10 mouse cellular contexts compared by ENCODE assay signal in the genomic region with DNA sequence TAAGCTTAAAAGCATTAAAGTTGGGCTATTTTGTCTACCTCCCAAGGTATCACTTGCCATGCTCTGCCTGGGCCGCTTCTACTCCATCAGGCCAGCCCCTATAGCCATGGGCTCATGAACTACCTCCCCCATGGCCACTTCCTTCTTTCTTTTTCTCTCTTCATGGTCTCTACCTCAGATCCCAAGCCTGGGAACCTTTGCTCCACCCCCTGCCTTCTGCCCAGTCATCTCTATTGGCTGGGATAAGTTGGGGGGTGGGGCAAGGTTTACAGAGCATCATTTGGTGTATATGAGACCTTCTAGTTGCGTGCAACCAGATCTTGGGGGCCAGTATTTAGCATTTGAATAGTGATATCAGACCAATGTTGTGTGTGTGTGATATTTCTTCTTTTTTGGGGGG. TPM values are rescaled to one million over a fixed set of nuclear protein-coding genes. Genes with fewer than 3 reads are reported as not detected.
DNase-seq lines count a peak whose midpoint lies in the region; ATAC-seq and TF ChIP-seq lines count a peak whose summit lies in the region.
"Had no signal": no experiment of that assay in that cellular context is flagged by ENCODE, and none has a peak within 500 bp of the region (broad histone marks: within the 10 kb centered on the region; RNA-seq: fewer than 3 reads in every experiment).

No protein-coding gene starts in this region.

- H3K36me3 ChIP-seq in testis, adult 2 months (ENCODE audit: control insufficient read depth, insufficient read depth, low read length): peaks cover 3% of the 10 kb centered on the region
- H3K36me3 ChIP-seq in forebrain, embryonic 15.5 days: peaks cover 20% of the 10 kb centered on the region
- H3K36me3 ChIP-seq in limb, embryonic 12.5 days: peaks cover 46% of the 10 kb centered on the region
- H3K36me3 ChIP-seq in neural tube, embryonic 15.5 days: peaks cover 19% of the 10 kb centered on the region

- peak overlapping the region; percentile 62 for H3K4me2 ChIP-seq in forebrain, embryonic 15.5 days (replicated peaks)
- H3K4me2 ChIP-seq in limb, embryonic 12.5 days: peak overlapping the region; percentile 83
- peak overlapping the region; percentile 78 for H3K4me2 ChIP-seq in neural tube, embryonic 15.5 days

- no peak overlapping the region for H3K9ac ChIP-seq in forebrain, embryonic 15.5 days (replicated peaks)
- H3K9ac ChIP-seq in limb, embryonic 12.5 days (replicated peaks): no peak overlapping the region
- no peak overlapping the region for H3K9ac ChIP-seq in neural tube, embryonic 15.5 days (replicated peaks)

- peak overlapping the region; percentile 69 for H3K4me3 ChIP-seq in testis, adult 2 months (ENCODE audit: control insufficient read depth, low read depth, low read length)
- peak overlapping the region; percentile 60 for H3K4me3 ChIP-seq in forebrain, embryonic 15.5 days
- no peak overlapping the region for H3K4me3 ChIP-seq in limb, embryonic 12.5 days (replicated peaks)
- H3K4me3 ChIP-seq in neural tube, embryonic 15.5 days (replicated peaks): peak overlapping the region; percentile 82

- H3K27ac ChIP-seq in testis, adult 2 months (ENCODE audit: control insufficient read depth, insufficient read depth, low read depth, low read length): 0 out of 2 replicates have a peak overlapping the region, but pooled peaks have one; percentile 27
- no peak overlapping the region for H3K27ac ChIP-seq in forebrain, embryonic 15.5 days (replicated peaks)
- no peak overlapping the region for H3K27ac ChIP-seq in limb, embryonic 12.5 days
- H3K27ac ChIP-seq in neural tube, embryonic 15.5 days (replicated peaks): no peak overlapping the region

- H3K27me3 ChIP-seq in testis, adult 2 months (ENCODE audit: control insufficient read depth, insufficient read depth, low read length): no peaks in the 10 kb centered on the region
- no peaks in the 10 kb centered on the region for H3K27me3 ChIP-seq in forebrain, embryonic 15.5 days
- H3K27me3 ChIP-seq in limb, embryonic 12.5 days: no peaks in the 10 kb centered on the region
- H3K27me3 ChIP-seq in neural tube, embryonic 15.5 days (replicated peaks): no peaks in the 10 kb centered on the region

- no peak for DNase-seq in testis, postnatal 14 days (ENCODE audit: low spot score)
- no peak for DNase-seq in cerebellum, adult 9-10 months
- no peak for DNase-seq in c-Kit-positive CD71-positive TER-119-positive erythroid progenitor cells, embryonic 14.5 days (ENCODE audit: low spot score)
- DNase-seq in urinary bladder, postnatal 36 days (ENCODE audit: low spot score in 2 of 2): no peak
- DNase-seq: gastrocnemius, postnatal 14 days had no signal

- TF ChIP-seq POLR2A in testis, adult 2 months (IDR thresholded peaks at IDR 0.05; ENCODE audit: control insufficient read depth, low read depth, low read length): no peak

- no peaks in the 10 kb centered on the region; the same call in 1 of the 2 replicates for H3K4me1 ChIP-seq in testis, adult 2 months (ENCODE audit: control insufficient read depth, insufficient read depth, low read length)
- H3K4me1 ChIP-seq in forebrain, embryonic 15.5 days: peaks cover 48% of the 10 kb centered on the region
- peaks cover 25% of the 10 kb centered on the region for H3K4me1 ChIP-seq in limb, embryonic 12.5 days (replicated peaks)
- H3K4me1 ChIP-seq in neural tube, embryonic 15.5 days: peaks cover 55% of the 10 kb centered on the region

- no peaks in the 10 kb centered on the region for H3K9me3 ChIP-seq in forebrain, embryonic 15.5 days
- no peaks in the 10 kb centered on the region for H3K9me3 ChIP-seq in limb, embryonic 12.5 days
- H3K9me3 ChIP-seq in neural tube, embryonic 15.5 days (replicated peaks): no peaks in the 10 kb centered on the region

- WGBS in forebrain, embryonic 15.5 days: 81% methylated on average over 2 of the region's 2 CpGs
- WGBS in limb, embryonic 12.5 days: 92% methylated on average over 2 of the region's 2 CpGs
- WGBS in neural tube, embryonic 15.5 days: 74% methylated on average over 2 of the region's 2 CpGs

- no peak for ATAC-seq in forebrain, embryonic 15.5 days (replicated peaks)
- ATAC-seq in limb, embryonic 12.5 days (ENCODE audit: insufficient number of reproducible peaks, insufficient read depth, low FRiP score, low TSS enrichment, low read depth): no peak
- no peak for ATAC-seq in neural tube, embryonic 15.5 days (ENCODE audit: low FRiP score)
- ATAC-seq: inflammation-experienced regulatory T-cells, adult 6 months had no signal

- no peak for TF ChIP-seq CTCF in testis, adult 2 months (IDR thresholded peaks at IDR 0.05; ENCODE audit: control insufficient read depth, insufficient read depth, insufficient replicate concordance, low read depth, low read length)

RNA-seq across cellular contexts. Expression of gene Zscan2, which starts 1.8 kb away (rescaled TPM):
- 35.8 and 41.0 TPM in 2 replicates for polyA plus RNA-seq in testis, adult 2 months (2012; rRNA removed)
- polyA plus RNA-seq in forebrain, embryonic 15.5 days (2015; fragmentation: Nextera tagmentation; extraction: Ambion mirVana): 4.6 and 5.9 TPM in 2 replicates
- 5.1 and 6.2 TPM in 2 replicates for polyA plus RNA-seq in limb, embryonic 12.5 days (2016; fragmentation: Nextera tagmentation; extraction: Ambion mirVana)
- 3.3 and 3.9 TPM in 2 replicates for polyA plus RNA-seq in neural tube, embryonic 15.5 days (2015; fragmentation: Nextera tagmentation; extraction: Ambion mirVana)

RNA-seq across cellular contexts. Expression of gene Iqgap1, which starts 36.7 kb away (rescaled TPM):
- polyA plus RNA-seq in testis, adult 2 months (2012; rRNA removed): 30.6 and 35.5 TPM in 2 replicates
- polyA plus RNA-seq in forebrain, embryonic 15.5 days (2015; fragmentation: Nextera tagmentation; extraction: Ambion mirVana): 21.7 and 23.3 TPM in 2 replicates
- polyA plus RNA-seq in limb, embryonic 12.5 days (2016; fragmentation: Nextera tagmentation; extraction: Ambion mirVana): 38.9 and 41.8 TPM in 2 replicates
- 18.1 and 31.0 TPM in 2 replicates for polyA plus RNA-seq in neural tube, embryonic 15.5 days (2015; fragmentation: Nextera tagmentation; extraction: Ambion mirVana)

RNA-seq across cellular contexts. Expression of gene Wdr73, which starts 38.6 kb away (rescaled TPM):
- 16.5 and 16.9 TPM in 2 replicates for polyA plus RNA-seq in testis, adult 2 months (2012; rRNA removed)
- 43.2 and 43.9 TPM in 2 replicates for polyA plus RNA-seq in forebrain, embryonic 15.5 days (2015; fragmentation: Nextera tagmentation; extraction: Ambion mirVana)
- polyA plus RNA-seq in limb, embryonic 12.5 days (2016; fragmentation: Nextera tagmentation; extraction: Ambion mirVana): 35.2 and 35.3 TPM in 2 replicates
- 33.0 and 35.0 TPM in 2 replicates for polyA plus RNA-seq in neural tube, embryonic 15.5 days (2015; fragmentation: Nextera tagmentation; extraction: Ambion mirVana)

RNA-seq across cellular contexts. Expression of gene Nmb, which starts 42.4 kb away (rescaled TPM):
- polyA plus RNA-seq in testis, adult 2 months (2012; rRNA removed): 12.1 and 13.2 TPM in 2 replicates
- 7.1 TPM in 2 replicates for polyA plus RNA-seq in forebrain, embryonic 15.5 days (2015; fragmentation: Nextera tagmentation; extraction: Ambion mirVana)
- polyA plus RNA-seq in limb, embryonic 12.5 days (2016; fragmentation: Nextera tagmentation; extraction: Ambion mirVana): 7.6 and 9.2 TPM in 2 replicates
- 6.4 and 7.2 TPM in 2 replicates for polyA plus RNA-seq in neural tube, embryonic 15.5 days (2015; fragmentation: Nextera tagmentation; extraction: Ambion mirVana)
